Mouse (Mus musculus): ENCODE results near the gene Spon1. TPM values are rescaled to one million over a fixed set of nuclear protein-coding genes. Genes with fewer than 3 reads are reported as not detected.

Gene Spon1
- total and polyA plus RNA-seq, 3 experiments = not detected

DNA sequence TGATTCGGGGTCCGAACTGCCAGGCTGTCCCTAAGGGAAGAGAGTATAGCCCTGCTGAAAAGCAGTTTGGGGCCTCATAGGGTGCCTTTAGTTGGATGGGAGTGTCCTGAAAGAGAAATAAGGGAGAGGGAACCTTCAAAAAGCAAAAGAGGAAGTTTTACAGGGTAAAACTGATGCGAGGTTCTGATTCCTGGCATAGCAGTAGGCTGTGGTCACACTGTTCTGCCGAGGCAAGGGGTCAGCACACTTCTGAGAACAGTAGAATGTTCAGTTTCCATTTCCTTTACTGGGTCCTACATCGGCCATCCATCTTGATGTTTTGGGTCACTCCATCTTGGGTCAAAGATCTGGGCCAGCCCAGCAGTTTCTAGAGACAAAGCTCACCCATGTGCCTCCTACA is 14.5 kb downstream of the Spon1 start:
- no peak for DNase-seq (ENCODE audit: extremely low read depth)
- H3K9ac ChIP-seq (ENCODE audit: insufficient read depth, low read depth) = no peak overlapping the region
- no peaks in the 10 kb centered on the region for H3K4me1 ChIP-seq (ENCODE audit: control insufficient read depth in 1 of 2, insufficient read depth in 2 of 2)
- no peaks in the 10 kb centered on the region for H3K9me3 ChIP-seq (replicated peaks; ENCODE audit: low read length)
- dilution Hi-C loops (cut with MboI; ENCODE audit: extremely low pct_ligation_motif_present, extremely low pct_unique_long_range_greater_than_20kb, low sequenced_read_pairs) (no loop called here), in situ Hi-C loops (cut with MboI; ENCODE audit: low pct_ligation_motif_present, low pct_unique_long_range_greater_than_20kb, low sequenced_read_pairs) (no loop called here)
- no peak overlapping the region for H3K27ac ChIP-seq (ENCODE audit: insufficient read depth, low read depth)
- no peak overlapping the region for H3K4me3 ChIP-seq (replicated peaks in 1 of 3; ENCODE audit: low read depth in 2 of 3, low read length in 2 of 3, poor library complexity in 1 of 3)
- TF ChIP-seq TBP (conservative IDR thresholded peaks at IDR 0.05; ENCODE audit: low read depth, low read length) (no peak), CTCF (conservative IDR thresholded peaks at IDR 0.05 in 1 of 2, IDR thresholded peaks at IDR 0.05 in 1 of 2; ENCODE audit: low read depth in 2 of 2, low read length in 2 of 2) (no peak), MAFK (IDR thresholded peaks at IDR 0.05; ENCODE audit: insufficient replicate concordance, low read length) (no peak), MAX (IDR thresholded peaks at IDR 0.05; ENCODE audit: low read length) (no peak), CHD1 (IDR thresholded peaks at IDR 0.05; ENCODE audit: low read depth, low read length) (no peak), USF2 (conservative IDR thresholded peaks at IDR 0.05; ENCODE audit: low read depth, low read length) (no peak), MYC (IDR thresholded peaks at IDR 0.05; ENCODE audit: low read depth, low read length) (no peak), ZMIZ1 (IDR thresholded peaks at IDR 0.05; ENCODE audit: low read depth, low read length) (no peak), CHD2 (IDR thresholded peaks at IDR 0.05; ENCODE audit: low read length) (no peak), ETS1 (conservative IDR thresholded peaks at IDR 0.05; ENCODE audit: low read depth, low read length) (no peak), NRF1 (IDR thresholded peaks at IDR 0.05; ENCODE audit: low read depth, low read length) (no peak), EP300 (IDR thresholded peaks at IDR 0.05; ENCODE audit: low read length) (no peak)
- no peaks in the 10 kb centered on the region for H3K36me3 ChIP-seq (replicated peaks in 1 of 2; ENCODE audit: control insufficient read depth in 1 of 2, insufficient read depth in 1 of 2, low read length in 1 of 2)
- H3K4me2 ChIP-seq (ENCODE audit: insufficient read depth, low read depth, poor library complexity, severe bottlenecking) = no peak overlapping the region
- H3K27me3 ChIP-seq (replicated peaks) = no peaks in the 10 kb centered on the region
- no peaks in the 10 kb centered on the region for H3K79me2 ChIP-seq (replicated peaks; ENCODE audit: control insufficient read depth, extremely low read depth, insufficient read depth, poor library complexity, severe bottlenecking)

DNA sequence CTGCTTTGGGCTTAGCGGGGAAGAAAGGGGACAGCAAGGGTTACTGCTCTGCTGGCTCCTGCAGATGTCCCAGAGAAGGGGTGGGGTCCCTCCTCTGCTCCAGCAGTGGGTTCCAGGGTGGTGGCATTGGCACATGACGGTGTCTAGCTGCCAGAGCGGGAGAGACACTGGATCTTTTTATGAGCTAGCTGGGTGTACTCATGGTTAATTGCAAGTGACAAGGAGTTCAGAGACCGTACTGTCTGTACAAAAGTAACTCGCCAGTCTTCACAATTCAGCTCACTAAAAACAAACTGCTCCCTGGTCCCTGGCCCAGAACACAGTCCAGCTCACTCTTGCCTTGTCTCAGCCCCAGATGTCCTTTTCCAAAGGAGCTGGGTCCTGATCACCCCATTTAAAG is 26.2 kb downstream of the Spon1 start:
- H3K4me2 ChIP-seq (ENCODE audit: insufficient read depth, low read depth, poor library complexity, severe bottlenecking) = no peak overlapping the region
- no peaks in the 10 kb centered on the region for H3K4me1 ChIP-seq (ENCODE audit: control insufficient read depth in 1 of 2, insufficient read depth in 2 of 2)
- no peak for DNase-seq (ENCODE audit: extremely low read depth)
- no peaks in the 10 kb centered on the region for H3K79me2 ChIP-seq (replicated peaks; ENCODE audit: control insufficient read depth, extremely low read depth, insufficient read depth, poor library complexity, severe bottlenecking)
- H3K27me3 ChIP-seq (replicated peaks) = peaks cover 29% of the 10 kb centered on the region
- H3K9me3 ChIP-seq (replicated peaks; ENCODE audit: low read length) = peaks cover 11% of the 10 kb centered on the region
- H3K36me3 ChIP-seq (replicated peaks in 1 of 2; ENCODE audit: control insufficient read depth in 1 of 2, insufficient read depth in 1 of 2, low read length in 1 of 2) = no peaks in the 10 kb centered on the region
- H3K27ac ChIP-seq (ENCODE audit: insufficient read depth, low read depth) = no peak overlapping the region
- in situ Hi-C loops (cut with MboI; ENCODE audit: low pct_ligation_motif_present, low pct_unique_long_range_greater_than_20kb, low sequenced_read_pairs) (no loop called here), dilution Hi-C loops (cut with MboI; ENCODE audit: extremely low pct_ligation_motif_present, extremely low pct_unique_long_range_greater_than_20kb, low sequenced_read_pairs) (no loop called here)
- H3K9ac ChIP-seq (ENCODE audit: insufficient read depth, low read depth) = no peak overlapping the region
- TF ChIP-seq CHD1 (IDR thresholded peaks at IDR 0.05; ENCODE audit: low read depth, low read length) = no peak
- TF ChIP-seq POLR2A (IDR thresholded peaks at IDR 0.05; ENCODE audit: low read depth, low read length) = no peak
- TF ChIP-seq TBP (conservative IDR thresholded peaks at IDR 0.05; ENCODE audit: low read depth, low read length) = no peak
- no peak for TF ChIP-seq USF1 (IDR thresholded peaks at IDR 0.05; ENCODE audit: low read depth, low read length)
- no peak for TF ChIP-seq GABPA (IDR thresholded peaks at IDR 0.05; ENCODE audit: insufficient replicate concordance, low read depth, low read length)
- no peak for TF ChIP-seq POLR2AphosphoS2 (IDR thresholded peaks at IDR 0.05; ENCODE audit: low read depth, low read length)
- TF ChIP-seq ZKSCAN1 (IDR thresholded peaks at IDR 0.05; ENCODE audit: borderline replicate concordance, low read depth, low read length) = no peak
- TF ChIP-seq KAT2A (IDR thresholded peaks at IDR 0.05; ENCODE audit: insufficient replicate concordance, low read length) = no peak
- TF ChIP-seq SMC3 (IDR thresholded peaks at IDR 0.05; ENCODE audit: low read depth, low read length) = no peak
- TF ChIP-seq BHLHE40 (IDR thresholded peaks at IDR 0.05; ENCODE audit: low read depth, low read length) = no peak
- TF ChIP-seq MYC (IDR thresholded peaks at IDR 0.05; ENCODE audit: low read depth, low read length) = no peak
- TF ChIP-seq MXI1 (IDR thresholded peaks at IDR 0.05; ENCODE audit: low read depth, low read length) = no peak
- TF ChIP-seq ETS1 (conservative IDR thresholded peaks at IDR 0.05; ENCODE audit: low read depth, low read length) = no peak
- no peak for TF ChIP-seq RAD21 (IDR thresholded peaks at IDR 0.05; ENCODE audit: low read depth, low read length)
- H3K4me3 ChIP-seq (replicated peaks in 1 of 3; ENCODE audit: low read depth in 2 of 3, low read length in 2 of 3, poor library complexity in 1 of 3) = no peak overlapping the region
